Mouse (Mus musculus) liver, embryonic 12.5 days (tissue): ENCODE results near the gene Ldb2. TPM values are rescaled to one million over a fixed set of nuclear protein-coding genes. Genes with fewer than 3 reads are reported as not detected.

Experiments used
- ATAC-seq: fragments of 200-750 bp; cut with Nextera tagmentation; 2 replicates; pipeline ENCODE4 v1.8.0; 2017; ENCODE audit warnings: moderate number of reproducible peaks, mild to moderate bottlenecking, moderate library complexity
- H3K27ac ChIP-seq: fragments of 300-500 bp; sonication (generic); 2 replicates; pipeline ENCODE4 v1.5.1; 2016; ENCODE audit warnings: mild to moderate bottlenecking
- H3K27me3 ChIP-seq: fragments of 300-500 bp; sonication (generic); replicated peaks from 2 replicates; pipeline ENCODE4 v1.6.1; 2016; ENCODE audit warnings: mild to moderate bottlenecking, moderate library complexity
- H3K36me3 ChIP-seq: fragments of 300-500 bp; sonication (generic); 2 replicates; pipeline ENCODE4 v1.6.1; 2016; ENCODE audit warnings: mild to moderate bottlenecking, moderate library complexity
- H3K4me1 ChIP-seq: fragments of 300-500 bp; sonication (generic); 2 replicates; pipeline ENCODE4 v1.6.1; 2016
- H3K4me2 ChIP-seq: fragments of 300-500 bp; sonication (generic); 2 replicates; pipeline ENCODE4 v1.6.1; 2016; ENCODE audit warnings: mild to moderate bottlenecking, moderate library complexity
- H3K4me3 ChIP-seq: fragments of 300-500 bp; sonication (generic); 2 replicates; pipeline ENCODE4 v1.5.1; 2016; ENCODE audit warnings: mild to moderate bottlenecking, moderate library complexity
- H3K9ac ChIP-seq: fragments of 300-500 bp; sonication (generic); 2 replicates; pipeline ENCODE4 v1.6.1; 2016; ENCODE audit warnings: mild to moderate bottlenecking, moderate library complexity
- H3K9me3 ChIP-seq: fragments of 300-500 bp; sonication (generic); replicated peaks from 2 replicates; pipeline ENCODE4 v1.6.1; 2016; ENCODE audit warnings: mild to moderate bottlenecking, moderate library complexity
- WGBS: fragments of 180-500 bp; shearing (Covaris S2); methylation state at CpG from one replicate; pipeline ENCODE4 v1.1.7; 2016; ENCODE audit not compliant: insufficient replicate concordance; 5-methylcytosine and 5-hydroxymethylcytosine counted together
- polyA plus RNA-seq: library from polyadenylated mRNA; unstranded; fragments of >200 nt; fragmentation: Nextera tagmentation; extraction: Ambion mirVana; gene quantifications from 2 replicates; pipeline ENCODE4 v1.2.1, GENCODE M21; 2016

Ldb2 gene
- polyA plus RNA-seq, 1 experiment from 2014 or later, result 6.3 TPM

- H3K9me3 ChIP-seq, result no peaks in the 10 kb centered on the region
- H3K4me3 ChIP-seq, result no peak overlapping the region
- no peak overlapping the region for H3K27ac ChIP-seq
- WGBS, result 72% methylated on average over 3 of the region's 3 CpGs
- no peaks in the 10 kb centered on the region for H3K27me3 ChIP-seq
- no peak overlapping the region for H3K4me2 ChIP-seq
- no peak for ATAC-seq
- no peak overlapping the region for H3K9ac ChIP-seq
- no peaks in the 10 kb centered on the region for H3K4me1 ChIP-seq
- no peaks in the 10 kb centered on the region for H3K36me3 ChIP-seq
These were observed 170.3 kb downstream of the Ldb2 start for GRCm38 (mm10) chr5:44629034-44629625.

DNA sequence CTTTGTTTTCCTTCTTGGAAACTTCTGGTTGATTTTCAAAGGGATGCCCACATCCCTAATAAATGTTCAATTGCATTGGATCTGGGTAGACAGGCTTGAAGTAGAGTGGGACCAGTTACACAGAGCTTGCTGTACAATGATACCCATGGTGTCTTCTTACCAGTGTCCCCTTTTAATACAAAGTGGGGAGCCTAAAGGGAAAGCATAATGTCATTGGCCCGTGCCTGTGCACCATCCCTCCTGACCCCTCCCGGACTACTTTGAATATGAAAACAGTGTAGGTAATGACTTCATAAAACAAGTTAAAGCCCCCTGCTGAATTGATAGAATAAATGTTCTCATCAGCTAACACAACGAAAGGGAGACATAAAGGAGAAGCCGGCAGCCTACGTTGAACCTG is 172.0 kb downstream of the Ldb2 start:
- Histone ChIP-seq H3K9me3 (no peaks in the 10 kb centered on the region), H3K27ac (no peak overlapping the region), H3K27me3 (no peaks in the 10 kb centered on the region), H3K4me3 (no peak overlapping the region), H3K4me2 (no peak overlapping the region), H3K4me1 (no peaks in the 10 kb centered on the region), H3K36me3 (no peaks in the 10 kb centered on the region), H3K9ac (no peak overlapping the region)
- ATAC-seq, result no peak
- WGBS, result 69% methylated on average over 5 of the region's 5 CpGs

DNA sequence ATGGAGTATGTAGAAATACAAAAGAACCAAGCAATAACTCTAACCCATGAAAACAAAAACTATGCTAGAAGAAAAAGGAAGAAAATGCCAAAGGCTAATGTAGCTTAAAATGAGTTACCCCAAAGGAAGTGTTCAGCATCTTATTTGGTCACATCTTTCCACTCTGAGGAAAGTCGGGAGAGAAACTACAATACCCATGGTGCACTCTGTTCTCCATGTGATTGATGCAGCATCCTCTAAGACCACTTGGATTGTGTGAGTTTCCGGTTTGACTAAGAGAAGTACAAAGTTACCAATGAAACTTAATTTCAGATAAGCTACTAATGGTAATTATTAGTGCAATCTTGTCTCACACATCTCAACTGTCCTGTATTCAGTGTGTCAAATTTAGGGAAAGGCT is 172.6 kb downstream of the Ldb2 start:
- Histone ChIP-seq H3K27ac (no peak overlapping the region), H3K4me2 (no peak overlapping the region), H3K4me1 (no peaks in the 10 kb centered on the region), H3K9ac (no peak overlapping the region), H3K36me3 (no peaks in the 10 kb centered on the region), H3K4me3 (no peak overlapping the region), H3K27me3 (no peaks in the 10 kb centered on the region), H3K9me3 (no peaks in the 10 kb centered on the region)
- WGBS, result 69% methylated on average over 2 of the region's 2 CpGs
- no peak for ATAC-seq

DNA sequence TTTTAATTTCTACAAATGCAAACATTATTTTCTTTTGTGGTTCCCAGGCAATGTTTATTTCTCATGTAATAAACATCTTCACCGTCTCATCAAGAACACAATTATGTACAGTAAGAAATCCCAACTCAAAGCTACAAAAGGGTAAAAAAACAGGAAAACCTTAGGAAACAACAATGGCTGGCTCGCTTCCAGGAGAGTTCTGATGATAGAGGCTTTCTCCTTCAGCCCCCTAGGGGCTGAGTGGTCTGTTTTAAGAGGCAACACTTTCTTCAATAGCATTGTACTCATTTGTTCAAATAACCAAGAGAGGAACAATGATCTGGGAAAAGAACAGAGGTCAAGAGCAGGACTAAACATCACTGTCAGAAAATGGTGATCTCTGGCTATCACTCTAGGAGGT is 173.4 kb downstream of the Ldb2 start:
- no peak for ATAC-seq
- Histone ChIP-seq H3K9me3 (no peaks in the 10 kb centered on the region), H3K4me2 (no peak overlapping the region), H3K36me3 (no peaks in the 10 kb centered on the region), H3K27me3 (no peaks in the 10 kb centered on the region), H3K4me1 (no peaks in the 10 kb centered on the region), H3K4me3 (no peak overlapping the region), H3K9ac (no peak overlapping the region), H3K27ac (no peak overlapping the region)
- 57% methylated on average over 2 of the region's 2 CpGs for WGBS

GRCm38 (mm10) chr5:44615677-44616076 is 183.8 kb downstream of the Ldb2 start:
- Histone ChIP-seq H3K4me3 (no peak overlapping the region), H3K36me3 (no peaks in the 10 kb centered on the region), H3K27me3 (no peaks in the 10 kb centered on the region), H3K4me2 (no peak overlapping the region), H3K9me3 (no peaks in the 10 kb centered on the region), H3K27ac (no peak overlapping the region), H3K9ac (no peak overlapping the region), H3K4me1 (no peaks in the 10 kb centered on the region)
- 79% methylated on average over 7 of the region's 7 CpGs for WGBS
- ATAC-seq, result no peak

DNA sequence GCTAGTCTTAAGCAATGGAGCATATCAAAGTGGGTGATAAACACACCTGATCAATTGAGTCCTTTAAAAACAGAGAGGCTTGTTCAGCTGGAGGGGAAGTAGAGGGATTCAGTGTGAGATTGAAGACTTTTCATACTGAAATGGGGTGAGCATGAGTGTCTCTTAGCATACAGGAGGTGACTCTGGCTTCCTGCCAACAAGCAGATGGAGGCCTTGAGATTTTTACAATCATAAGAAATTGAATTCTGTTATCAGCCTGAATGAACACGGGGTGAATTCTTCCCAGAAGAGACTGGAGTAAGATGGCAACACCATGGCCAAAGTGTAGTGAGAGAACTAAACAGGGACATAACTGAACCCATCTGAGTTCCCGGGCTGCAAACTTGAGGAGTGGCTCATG is 190.6 kb downstream of the Ldb2 start:
- Histone ChIP-seq H3K9me3 (no peaks in the 10 kb centered on the region), H3K4me1 (no peaks in the 10 kb centered on the region), H3K36me3 (no peaks in the 10 kb centered on the region), H3K27ac (no peak overlapping the region), H3K4me2 (no peak overlapping the region), H3K4me3 (no peak overlapping the region), H3K27me3 (no peaks in the 10 kb centered on the region), H3K9ac (no peak overlapping the region)
- no peak for ATAC-seq
- WGBS, result 50% methylated on average over 2 of the region's 2 CpGs

DNA sequence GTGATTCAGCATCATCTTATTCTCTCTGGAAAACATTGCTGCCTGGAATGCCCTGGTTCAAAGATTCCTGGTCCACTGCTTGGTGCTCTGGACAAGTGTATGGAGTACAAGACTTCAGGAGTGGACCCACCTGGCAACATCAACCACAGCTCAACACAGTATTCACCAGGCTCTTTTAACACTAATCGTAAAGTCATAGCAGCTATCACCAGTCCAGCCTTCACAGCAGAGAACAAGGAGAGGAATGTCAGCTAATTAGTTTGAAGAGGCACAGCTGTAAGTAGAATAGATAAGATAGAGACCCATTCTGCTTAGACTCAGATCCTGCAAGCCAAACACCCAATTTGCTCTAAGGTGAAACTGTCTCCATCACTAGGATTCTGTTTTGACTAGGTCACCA is 198.1 kb downstream of the Ldb2 start:
- WGBS, result 62% methylated on average over 1 of the region's 1 CpGs
- no peaks in the 10 kb centered on the region for H3K27me3 ChIP-seq
- H3K36me3 ChIP-seq, result no peaks in the 10 kb centered on the region
- H3K4me2 ChIP-seq, result no peak overlapping the region
- ATAC-seq, result no peak
- H3K9me3 ChIP-seq, result no peaks in the 10 kb centered on the region
- H3K4me1 ChIP-seq, result no peaks in the 10 kb centered on the region
- no peak overlapping the region for H3K9ac ChIP-seq
- H3K27ac ChIP-seq, result no peak overlapping the region
- no peak overlapping the region for H3K4me3 ChIP-seq

DNA sequence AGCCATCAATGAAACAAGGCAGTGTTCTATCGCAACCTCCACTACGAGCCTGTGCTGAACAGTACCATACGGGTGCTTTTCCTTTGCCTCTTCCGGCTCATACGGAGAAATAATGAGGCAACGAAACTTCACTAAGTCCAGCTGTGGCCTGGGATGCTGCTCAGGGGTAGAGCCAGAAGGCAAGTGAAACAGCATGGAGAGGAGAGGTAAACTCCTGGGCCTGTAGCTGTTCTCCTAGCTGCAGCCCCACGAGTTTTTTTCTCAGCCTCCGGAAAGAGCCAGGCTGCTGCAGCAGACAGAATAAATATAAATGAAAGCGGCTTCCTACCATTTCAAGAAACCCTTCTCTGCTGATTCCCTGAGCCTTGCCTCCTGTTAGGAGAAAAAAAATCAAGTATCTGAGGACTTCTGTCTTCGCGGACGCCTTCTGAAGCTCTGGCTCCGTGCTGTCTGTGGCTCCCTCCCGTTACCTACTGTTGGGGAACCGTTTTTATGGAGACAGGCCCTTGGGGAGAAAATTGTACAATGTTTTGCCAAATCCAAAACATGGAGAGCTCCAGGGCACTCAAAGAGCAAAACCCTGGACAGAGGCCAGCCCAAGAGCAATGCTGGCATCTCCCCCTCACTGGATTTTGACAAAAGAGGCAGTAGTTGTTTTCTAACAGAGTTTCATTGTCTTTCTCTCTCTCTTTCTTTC is 205.8 kb downstream of the Ldb2 start:
- no peak for ATAC-seq
- no peaks in the 10 kb centered on the region for H3K4me1 ChIP-seq
- H3K36me3 ChIP-seq, result no peaks in the 10 kb centered on the region
- H3K27me3 ChIP-seq, result no peaks in the 10 kb centered on the region
- no peak overlapping the region for H3K4me3 ChIP-seq
- no peak overlapping the region for H3K27ac ChIP-seq
- no peak overlapping the region for H3K4me2 ChIP-seq
- 73% methylated on average over 15 of the region's 15 CpGs for WGBS
- no peaks in the 10 kb centered on the region for H3K9me3 ChIP-seq
- H3K9ac ChIP-seq, result no peak overlapping the region

DNA sequence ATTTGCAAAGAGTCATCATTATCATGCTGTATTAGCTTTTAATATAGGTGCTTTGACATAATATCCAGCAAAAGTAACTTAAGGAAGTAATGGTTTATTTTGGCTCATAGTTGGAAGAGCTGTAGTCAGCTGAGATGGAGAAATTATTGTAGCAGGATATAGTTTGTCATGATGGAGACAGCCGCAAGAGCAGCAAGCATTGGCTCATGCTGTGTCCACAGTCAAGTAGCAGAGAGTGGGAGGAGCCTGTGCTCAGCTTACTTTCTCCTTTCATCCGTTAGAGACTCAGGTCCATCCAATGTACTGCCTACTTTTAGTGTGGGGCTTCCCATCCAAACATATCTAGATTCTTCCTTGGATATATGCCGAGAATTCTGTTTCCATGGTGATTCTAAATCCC is 208.7 kb downstream of the Ldb2 start:
- H3K4me2 ChIP-seq, result no peak overlapping the region
- ATAC-seq, result no peak
- no peaks in the 10 kb centered on the region for H3K27me3 ChIP-seq
- no peak overlapping the region for H3K27ac ChIP-seq
- H3K4me3 ChIP-seq, result no peak overlapping the region
- H3K9me3 ChIP-seq, result no peaks in the 10 kb centered on the region
- no peak overlapping the region for H3K9ac ChIP-seq
- no peaks in the 10 kb centered on the region for H3K36me3 ChIP-seq
- no peaks in the 10 kb centered on the region for H3K4me1 ChIP-seq
- 54% methylated on average over 3 of the region's 3 CpGs for WGBS

GRCm38 (mm10) chr5:44589318-44589717 is 210.2 kb downstream of the Ldb2 start:
- Histone ChIP-seq H3K4me1 (no peaks in the 10 kb centered on the region), H3K36me3 (no peaks in the 10 kb centered on the region), H3K27me3 (no peaks in the 10 kb centered on the region), H3K4me3 (no peak overlapping the region), H3K4me2 (no peak overlapping the region), H3K27ac (no peak overlapping the region), H3K9ac (no peak overlapping the region), H3K9me3 (no peaks in the 10 kb centered on the region)
- no peak for ATAC-seq
- WGBS, result 22% methylated on average over 1 of the region's 1 CpGs

- WGBS, result 57% methylated on average over 5 of the region's 5 CpGs
- H3K27ac ChIP-seq, result no peak overlapping the region
- H3K9me3 ChIP-seq, result no peaks in the 10 kb centered on the region
- H3K36me3 ChIP-seq, result no peaks in the 10 kb centered on the region
- no peaks in the 10 kb centered on the region for H3K27me3 ChIP-seq
- no peak overlapping the region for H3K4me3 ChIP-seq
- no peak for ATAC-seq
- no peaks in the 10 kb centered on the region for H3K4me1 ChIP-seq
- H3K9ac ChIP-seq, result no peak overlapping the region
- no peak overlapping the region for H3K4me2 ChIP-seq
These were observed 212.9 kb downstream of the Ldb2 start for GRCm38 (mm10) chr5:44586571-44586970.

DNA sequence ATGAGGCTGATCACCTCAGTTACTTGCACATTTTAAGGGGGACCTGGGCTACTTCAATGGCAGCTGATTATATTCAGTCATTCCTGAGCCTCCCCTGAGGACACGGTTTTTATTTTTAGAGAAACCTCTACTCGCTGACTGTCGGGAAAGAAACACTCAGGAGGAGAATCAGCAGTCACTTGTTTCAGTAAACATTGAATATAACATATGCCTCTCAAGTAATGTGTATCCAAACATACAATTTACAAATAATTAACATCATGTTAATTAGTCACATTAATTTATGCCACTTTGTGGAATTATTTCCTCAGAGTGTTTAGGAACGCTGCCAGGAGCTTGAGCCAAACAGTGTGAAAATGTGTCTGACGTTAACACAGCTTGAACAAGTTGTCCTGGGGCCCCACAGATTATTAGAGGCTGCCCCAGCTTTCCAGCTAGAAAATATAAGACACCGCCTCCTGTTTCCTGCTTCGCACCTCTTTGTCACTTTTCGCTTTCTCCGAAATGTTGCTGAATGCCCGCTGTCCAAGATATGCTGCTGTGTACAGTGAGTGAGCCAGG is 219.5 kb downstream of the Ldb2 start:
- Histone ChIP-seq H3K9ac (no peak overlapping the region), H3K4me3 (no peak overlapping the region), H3K4me1 (no peaks in the 10 kb centered on the region), H3K36me3 (no peaks in the 10 kb centered on the region), H3K27me3 (no peaks in the 10 kb centered on the region), H3K27ac (no peak overlapping the region), H3K9me3 (no peaks in the 10 kb centered on the region), H3K4me2 (no peak overlapping the region)
- 66% methylated on average over 10 of the region's 10 CpGs for WGBS
- ATAC-seq, result no peak
